Mouse (Mus musculus): ENCODE data around the gene Zbtb16.

The Zbtb16 gene

GRCm38 (mm10) chr9:48826377-48826889 is 9.6 kb downstream of the Zbtb16 start:
- DNase-seq (ENCODE audit: low spot score in 2 of 2), result no peak

GRCm38 (mm10) chr9:48824533-48825130 is 11.4 kb downstream of the Zbtb16 start:
- no peak for DNase-seq (ENCODE audit: low spot score in 2 of 2)

- DNase-seq (ENCODE audit: low spot score in 2 of 2), result no peak
Measured at GRCm38 (mm10) chr9:48823851-48824250, 12.2 kb downstream of the Zbtb16 start.

GRCm38 (mm10) chr9:48823319-48823705 is 12.7 kb downstream of the Zbtb16 start:
- DNase-seq (ENCODE audit: low spot score in 2 of 2), result no peak

- no peak for DNase-seq (ENCODE audit: low spot score in 2 of 2)
Measured at GRCm38 (mm10) chr9:48822586-48823318, 13.3 kb downstream of the Zbtb16 start.

- no peak for DNase-seq (ENCODE audit: low spot score in 2 of 2)
Measured at GRCm38 (mm10) chr9:48821916-48822585, 14.0 kb downstream of the Zbtb16 start.

GRCm38 (mm10) chr9:48821431-48821830 is 14.6 kb downstream of the Zbtb16 start:
- no peak for DNase-seq (ENCODE audit: low spot score in 2 of 2)

- no peak for DNase-seq (ENCODE audit: low spot score in 2 of 2)
Measured at GRCm38 (mm10) chr9:48820791-48821190, 15.2 kb downstream of the Zbtb16 start.

GRCm38 (mm10) chr9:48819695-48820094 is 16.3 kb downstream of the Zbtb16 start:
- no peak for DNase-seq (ENCODE audit: low spot score in 2 of 2)

GRCm38 (mm10) chr9:48819137-48819536 is 16.9 kb downstream of the Zbtb16 start:
- no peak for DNase-seq (ENCODE audit: low spot score in 2 of 2)

GRCm38 (mm10) chr9:48817907-48818306 is 18.1 kb downstream of the Zbtb16 start:
- DNase-seq (ENCODE audit: low spot score in 2 of 2), result no peak

GRCm38 (mm10) chr9:48817399-48817793 is 18.6 kb downstream of the Zbtb16 start:
- DNase-seq (ENCODE audit: low spot score in 2 of 2), result no peak

- no peak for DNase-seq (ENCODE audit: low spot score in 2 of 2)
Measured at GRCm38 (mm10) chr9:48816678-48817398, 19.2 kb downstream of the Zbtb16 start.

- no peak for DNase-seq (ENCODE audit: low spot score in 2 of 2)
Measured at GRCm38 (mm10) chr9:48816157-48816556, 19.9 kb downstream of the Zbtb16 start.

- no peak for DNase-seq (ENCODE audit: low spot score in 2 of 2)
Measured at GRCm38 (mm10) chr9:48814881-48815495, 21.0 kb downstream of the Zbtb16 start.

- DNase-seq (ENCODE audit: low spot score in 2 of 2), result peak; percentile 22 to 54
Measured at GRCm38 (mm10) chr9:48813960-48814880, 21.8 kb downstream of the Zbtb16 start.

GRCm38 (mm10) chr9:48812352-48812751 is 23.7 kb downstream of the Zbtb16 start:
- no peak for DNase-seq (ENCODE audit: low spot score in 2 of 2)

GRCm38 (mm10) chr9:48806591-48806990 is 29.4 kb downstream of the Zbtb16 start:
- DNase-seq (ENCODE audit: low spot score in 2 of 2), result no peak

- no peak for DNase-seq (ENCODE audit: low spot score in 2 of 2)
Measured at GRCm38 (mm10) chr9:48805850-48806249, 30.2 kb downstream of the Zbtb16 start.

- DNase-seq (ENCODE audit: low spot score in 2 of 2), result no peak
Measured at GRCm38 (mm10) chr9:48804509-48804908, 31.5 kb downstream of the Zbtb16 start.

All from spleen, postnatal 10 days (tissue).